Mouse (Mus musculus) liver, adult 2 months (tissue): ENCODE data around the gene Fam3c. TPM values are rescaled to one million over a fixed set of nuclear protein-coding genes. Genes with fewer than 3 reads are reported as not detected.
A peak's percentile ranks its signal among the peaks of the same experiment; 100 is the strongest.
"Not testable (repeated sequence)": the region's sequence is repeated elsewhere in the genome, so short reads cannot be mapped to it uniquely, and the experiment has no call there.

Experiments
- DNase-seq: peaks from one replicate; pipeline ENCODE4 v3.0.0-alpha.2; 2011; ENCODE audit warnings: low read depth, low spot score; ENCODE audit errors: extremely low read depth
- H3K27ac ChIP-seq: fragments of 200-500 bp; replicated peaks from 2 replicates; pipeline ENCODE4 v1.5.1; 2012; ENCODE audit warnings: low read depth, mild to moderate bottlenecking, control low read depth, inconsistent platforms, low read length; ENCODE audit not compliant: insufficient read depth
- H3K27me3 ChIP-seq: fragments of 200-500 bp; 2 replicates; pipeline ENCODE4 v1.6.1; 2012; ENCODE audit warnings: mild to moderate bottlenecking, moderate library complexity, low read length, inconsistent platforms; ENCODE audit not compliant: control insufficient read depth, insufficient read depth
- H3K36me3 ChIP-seq: fragments of 200-500 bp; 2 replicates; pipeline ENCODE4 v1.6.1; 2012; ENCODE audit warnings: low read length, inconsistent platforms; ENCODE audit not compliant: control insufficient read depth, insufficient read depth
- H3K4me1 ChIP-seq: fragments of 200-500 bp; 2 replicates; pipeline ENCODE4 v1.6.1; 2011; ENCODE audit warnings: low read length; ENCODE audit not compliant: control insufficient read depth, insufficient read depth
- H3K4me3 ChIP-seq: fragments of 200-500 bp; 2 replicates; pipeline ENCODE4 v1.5.1; 2011; ENCODE audit warnings: low read depth, mild to moderate bottlenecking, control low read depth, low read length, moderate library complexity; ENCODE audit not compliant: insufficient read depth
- H3K79me2 ChIP-seq: fragments of 200-500 bp; 2 replicates; pipeline ENCODE4 v1.6.1; 2012; ENCODE audit warnings: inconsistent platforms, mild to moderate bottlenecking, low read length, moderate library complexity; ENCODE audit not compliant: control insufficient read depth, insufficient read depth
- H3K9ac ChIP-seq: fragments of 200-500 bp; 2 replicates; pipeline ENCODE4 v1.6.1; 2012; ENCODE audit warnings: low read depth, mild to moderate bottlenecking, control low read depth, inconsistent platforms, low read length
- CTCF ChIP-seq: fragments of 200-500 bp; IDR thresholded peaks from 2 replicates; pipeline ENCODE4 v1.5.1; 2011; ENCODE audit warnings: low read depth, low read length, control low read depth
- POLR2A ChIP-seq: fragments of 200-500 bp; IDR thresholded peaks from 2 replicates; pipeline ENCODE4 v1.6.1; 2011; ENCODE audit warnings: low read length, control low read depth; ENCODE audit not compliant: insufficient read depth; ENCODE audit errors: extremely low read depth
- WGBS: fragments of 180-500 bp; shearing (Covaris S2); methylation state at CpG from one replicate; pipeline ENCODE4 v1.1.7; 2018; 5-methylcytosine and 5-hydroxymethylcytosine counted together
- polyA plus RNA-seq: library from polyadenylated mRNA; depleted of rRNA; stranded (reverse); fragments of >200 nt; gene quantifications from 2 replicates; pipeline ENCODE4 v1.2.3, GENCODE M21; 2012
- total RNA-seq: library from RNA; depleted of rRNA; stranded (reverse); fragments of >200 nt; gene quantifications from 2 replicates; pipeline ENCODE4 v1.2.3, GENCODE M21; 2014

Fam3c gene
- total and polyA plus RNA-seq, 2 experiments: 3.1 to 34.5 TPM

GRCm38 (mm10) chr6:22269840-22270521 lies 86.1 kb downstream of the Fam3c start:
- Histone ChIP-seq H3K36me3 (no peaks in the 10 kb centered on the region), H3K27me3 (no peaks in the 10 kb centered on the region), H3K27ac (no peak overlapping the region), H3K4me3 (no peak overlapping the region), H3K79me2 (no peaks in the 10 kb centered on the region), H3K4me1 (no peaks in the 10 kb centered on the region; the same call in 1 of the 2 replicates), H3K9ac (no peak overlapping the region)
- WGBS: 46% methylated on average over 8 of the region's 8 CpGs
- DNase-seq: peak; percentile 58
- TF ChIP-seq POLR2A (no peak), CTCF (no peak)

- Histone ChIP-seq H3K27me3 (no peaks in the 10 kb centered on the region), H3K27ac (no peak overlapping the region), H3K4me3 (no peak overlapping the region), H3K4me1 (no peaks in the 10 kb centered on the region; the same call in 1 of the 2 replicates), H3K9ac (no peak overlapping the region), H3K79me2 (no peaks in the 10 kb centered on the region), H3K36me3 (no peaks in the 10 kb centered on the region)
- DNase-seq: no peak
- TF ChIP-seq CTCF: no peak
- TF ChIP-seq POLR2A: no peak
These were observed 87.4 kb downstream of the Fam3c start for GRCm38 (mm10) chr6:22268677-22269076.

- 78% methylated on average over 5 of the region's 5 CpGs for WGBS
- no peaks in the 10 kb centered on the region; the same call in 1 of the 2 replicates for H3K4me1 ChIP-seq
- H3K27ac ChIP-seq: no peak overlapping the region
- no peak overlapping the region for H3K9ac ChIP-seq
- no peaks in the 10 kb centered on the region for H3K27me3 ChIP-seq
- no peak for DNase-seq
- H3K79me2 ChIP-seq: no peaks in the 10 kb centered on the region
- H3K4me3 ChIP-seq: no peak overlapping the region
- TF ChIP-seq CTCF (no peak), POLR2A (no peak)
- H3K36me3 ChIP-seq: no peaks in the 10 kb centered on the region
These were observed 88.0 kb downstream of the Fam3c start for GRCm38 (mm10) chr6:22267807-22268667.

GRCm38 (mm10) chr6:22266018-22266417 lies 90.0 kb downstream of the Fam3c start:
- TF ChIP-seq POLR2A (no peak), CTCF (no peak)
- no peak for DNase-seq
- WGBS: 85% methylated on average over 4 of the region's 4 CpGs
- no peaks in the 10 kb centered on the region; the same call in 1 of the 2 replicates for H3K4me1 ChIP-seq
- H3K27ac ChIP-seq: no peak overlapping the region
- H3K27me3 ChIP-seq: no peaks in the 10 kb centered on the region
- no peaks in the 10 kb centered on the region for H3K79me2 ChIP-seq
- H3K36me3 ChIP-seq: no peaks in the 10 kb centered on the region
- no peak overlapping the region for H3K4me3 ChIP-seq
- H3K9ac ChIP-seq: no peak overlapping the region

- not testable (repeated sequence) for H3K27me3 ChIP-seq, H3K36me3 ChIP-seq, H3K27ac ChIP-seq, H3K4me1 ChIP-seq, H3K79me2 ChIP-seq, DNase-seq, H3K4me3 ChIP-seq, H3K9ac ChIP-seq
- 81% methylated on average over 8 of the region's 8 CpGs for WGBS
These were observed 91.9 kb downstream of the Fam3c start for GRCm38 (mm10) chr6:22264094-22264493.

GRCm38 (mm10) chr6:22262519-22262918 lies 93.5 kb downstream of the Fam3c start:
- 79% methylated on average over 4 of the region's 4 CpGs for WGBS

More at GRCm38 (mm10) chr6:22262519-22262918, 93.5 kb downstream of the Fam3c start:
- Histone ChIP-seq H3K27ac (no peak overlapping the region), H3K27me3 (no peaks in the 10 kb centered on the region), H3K4me3 (no peak overlapping the region), H3K4me1 (no peaks in the 10 kb centered on the region), H3K9ac (no peak overlapping the region), H3K36me3 (no peaks in the 10 kb centered on the region), H3K79me2 (no peaks in the 10 kb centered on the region)
- TF ChIP-seq POLR2A: no peak
- no peak for TF ChIP-seq CTCF
- no peak for DNase-seq
